Mouse (Mus musculus): Measurements from ENCODE around the gene Zcchc24. TPM values are rescaled to one million over a fixed set of nuclear protein-coding genes. Genes with fewer than 3 reads are reported as not detected.
A peak's percentile ranks its signal among the peaks of the same experiment; 100 is the strongest.

Zcchc24 gene
- polyA plus RNA-seq, 1 experiment from 2014 or later, result 38.0 TPM

DNA sequence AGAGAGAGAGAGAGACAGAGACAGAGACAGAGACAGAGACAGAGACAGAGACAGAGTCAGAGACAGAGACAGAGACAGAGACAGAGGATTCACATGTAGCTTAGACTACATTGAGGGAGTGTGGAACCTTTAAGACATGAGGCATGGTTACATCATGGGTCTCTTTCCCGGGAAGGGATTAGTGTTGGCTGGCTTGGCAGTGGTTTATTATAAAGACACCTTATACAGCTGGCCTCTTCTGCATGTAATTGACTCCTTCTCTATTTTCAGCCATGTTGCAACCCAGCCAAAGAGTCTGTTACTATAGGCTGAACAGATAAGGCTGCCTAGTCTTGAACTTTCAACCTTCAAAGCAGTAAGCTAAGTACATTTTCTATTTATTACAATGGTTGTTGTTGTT lies 21.1 kb upstream of the Zcchc24 start:
- H3K36me3 ChIP-seq (ENCODE audit: inconsistent target), result no peaks in the 10 kb centered on the region
- 73% methylated on average over 1 of the region's 1 CpGs for WGBS (ENCODE audit: missing documents)
- H3K79me2 ChIP-seq (ENCODE audit: inconsistent target), result no peaks in the 10 kb centered on the region
- H3K4me3 ChIP-seq (ENCODE audit: inconsistent target), result no peak overlapping the region
- peak overlapping the region; percentile 68 for H3K27ac ChIP-seq

DNA sequence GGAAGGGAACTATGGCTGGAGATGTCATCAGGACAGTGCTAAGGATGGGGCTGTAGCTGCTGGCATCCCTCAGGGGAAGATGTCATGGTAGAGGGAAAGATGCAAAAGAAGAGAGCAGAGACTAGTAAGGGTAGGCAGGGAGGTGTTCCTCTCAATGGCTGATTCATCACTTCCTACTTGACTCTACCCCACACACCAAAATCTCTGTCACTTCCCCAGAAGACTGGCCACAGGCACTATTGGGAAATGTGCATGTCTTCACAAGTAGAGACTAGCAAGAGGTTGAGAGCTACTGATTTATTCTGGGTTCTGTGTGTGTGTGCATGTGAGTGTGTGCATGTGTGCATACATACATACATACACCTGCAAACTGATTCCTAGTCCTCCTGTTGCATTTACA lies 20.4 kb upstream of the Zcchc24 start:
- H3K27ac ChIP-seq, result peak overlapping the region; percentile 68
- H3K79me2 ChIP-seq (ENCODE audit: inconsistent target), result no peaks in the 10 kb centered on the region
- H3K36me3 ChIP-seq (ENCODE audit: inconsistent target), result no peaks in the 10 kb centered on the region
- H3K4me3 ChIP-seq (ENCODE audit: inconsistent target), result no peak overlapping the region

- H3K79me2 ChIP-seq (ENCODE audit: inconsistent target), result no peaks in the 10 kb centered on the region
- H3K36me3 ChIP-seq (ENCODE audit: inconsistent target), result no peaks in the 10 kb centered on the region
- H3K27ac ChIP-seq, result no peak overlapping the region
- no peak overlapping the region for H3K4me3 ChIP-seq (ENCODE audit: inconsistent target)
- 40% methylated on average over 4 of the region's 5 CpGs for WGBS (ENCODE audit: missing documents)
These were observed 19.4 kb upstream of the Zcchc24 start for GRCm38 (mm10) chr14:25788201-25788600.

GRCm38 (mm10) chr14:25787387-25787910 lies 18.6 kb upstream of the Zcchc24 start:
- WGBS (ENCODE audit: missing documents), result 96% methylated on average over 12 of the region's 12 CpGs
- no peaks in the 10 kb centered on the region for H3K79me2 ChIP-seq (ENCODE audit: inconsistent target)
- H3K27ac ChIP-seq, result no peak overlapping the region
- H3K4me3 ChIP-seq (ENCODE audit: inconsistent target), result no peak overlapping the region
- H3K36me3 ChIP-seq (ENCODE audit: inconsistent target), result no peaks in the 10 kb centered on the region

- Histone ChIP-seq H3K36me3 (ENCODE audit: inconsistent target) (no peaks in the 10 kb centered on the region), H3K4me3 (ENCODE audit: inconsistent target) (no peak overlapping the region), H3K27ac (no peak overlapping the region), H3K79me2 (ENCODE audit: inconsistent target) (no peaks in the 10 kb centered on the region)
- 90% methylated on average over 5 of the region's 5 CpGs for WGBS (ENCODE audit: missing documents)
These were observed 18.1 kb upstream of the Zcchc24 start for GRCm38 (mm10) chr14:25786959-25787358.

GRCm38 (mm10) chr14:25785210-25785609 lies 16.4 kb upstream of the Zcchc24 start:
- WGBS (ENCODE audit: missing documents), result 37% methylated on average over 4 of the region's 4 CpGs
- no peaks in the 10 kb centered on the region for H3K79me2 ChIP-seq (ENCODE audit: inconsistent target)
- peak overlapping the region; percentile 24 for H3K27ac ChIP-seq
- no peak overlapping the region for H3K4me3 ChIP-seq (ENCODE audit: inconsistent target)
- H3K36me3 ChIP-seq (ENCODE audit: inconsistent target), result no peaks in the 10 kb centered on the region

DNA sequence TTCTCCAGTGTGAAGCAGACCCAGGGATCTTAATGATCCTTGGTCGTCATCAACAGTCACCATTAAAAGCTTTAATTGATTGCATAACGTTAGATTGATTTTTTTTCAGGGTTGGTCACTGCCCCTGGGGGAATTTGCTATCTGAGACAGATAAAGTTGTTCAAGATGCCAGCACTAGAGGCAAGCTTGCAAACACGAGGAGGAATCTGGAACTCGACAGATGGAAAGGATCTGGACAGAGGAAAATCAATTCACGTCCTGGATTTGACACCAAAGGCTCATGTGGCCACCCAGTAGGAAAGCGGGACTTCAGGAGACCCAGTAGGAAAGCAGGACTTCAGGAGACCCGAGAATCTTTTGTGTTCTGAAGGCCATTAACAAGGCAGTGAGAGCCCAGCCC lies 14.4 kb upstream of the Zcchc24 start:
- Histone ChIP-seq H3K79me2 (ENCODE audit: inconsistent target) (no peaks in the 10 kb centered on the region), H3K4me3 (ENCODE audit: inconsistent target) (no peak overlapping the region), H3K27ac (no peak overlapping the region), H3K36me3 (ENCODE audit: inconsistent target) (no peaks in the 10 kb centered on the region)
- 96% methylated on average over 7 of the region's 7 CpGs for WGBS (ENCODE audit: missing documents)

DNA sequence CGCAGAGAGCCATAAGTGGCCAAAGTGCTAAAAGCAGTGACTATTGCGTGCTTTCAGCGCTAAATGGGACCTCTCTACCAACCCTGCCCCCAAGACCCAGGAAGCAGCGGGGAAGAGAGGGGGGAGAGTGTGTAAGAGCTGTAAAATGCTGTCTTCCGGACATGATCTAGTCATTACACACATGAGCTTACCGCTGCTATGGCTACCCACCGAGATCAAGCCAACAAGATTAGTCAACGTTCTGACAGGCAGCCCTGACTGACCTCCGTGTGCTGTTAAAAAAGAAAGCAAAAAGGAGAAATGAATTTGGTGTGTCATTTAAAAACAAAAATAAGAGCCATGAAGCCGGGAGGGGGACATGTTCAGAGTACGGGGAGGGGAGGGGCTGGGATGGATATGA lies 11.8 kb upstream of the Zcchc24 start:
- Histone ChIP-seq H3K4me3 (ENCODE audit: inconsistent target) (no peak overlapping the region), H3K36me3 (ENCODE audit: inconsistent target) (no peaks in the 10 kb centered on the region), H3K27ac (peak overlapping the region; percentile 40), H3K79me2 (ENCODE audit: inconsistent target) (no peaks in the 10 kb centered on the region)
- 9% methylated on average over 9 of the region's 11 CpGs for WGBS (ENCODE audit: missing documents)

GRCm38 (mm10) chr14:25776294-25776693 lies 7.5 kb upstream of the Zcchc24 start:
- H3K4me3 ChIP-seq (ENCODE audit: inconsistent target), result no peak overlapping the region
- 97% methylated on average over 6 of the region's 6 CpGs for WGBS (ENCODE audit: missing documents)
- no peaks in the 10 kb centered on the region for H3K36me3 ChIP-seq (ENCODE audit: inconsistent target)
- no peaks in the 10 kb centered on the region for H3K79me2 ChIP-seq (ENCODE audit: inconsistent target)
- no peak overlapping the region for H3K27ac ChIP-seq

DNA sequence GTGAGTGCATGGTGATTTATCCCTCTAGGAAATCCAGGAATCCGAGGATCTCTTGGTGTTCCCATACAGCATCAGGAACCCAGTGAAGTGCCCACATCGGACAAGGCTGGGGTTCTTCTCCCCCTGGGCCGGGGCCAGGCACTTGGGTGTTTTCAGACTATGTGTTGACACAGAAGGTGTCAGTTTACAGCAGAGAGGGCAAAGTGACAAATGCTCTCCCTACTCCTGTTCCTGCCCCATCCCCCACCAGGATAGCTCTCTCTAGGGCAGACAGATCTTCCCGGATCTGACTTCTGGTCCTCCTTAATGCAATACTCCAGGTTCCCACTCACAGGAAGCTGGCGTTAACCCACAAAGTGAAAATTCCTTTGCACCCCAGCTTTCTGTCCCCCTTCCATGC lies 5.3 kb upstream of the Zcchc24 start:
- Histone ChIP-seq H3K4me3 (ENCODE audit: inconsistent target) (no peak overlapping the region), H3K79me2 (ENCODE audit: inconsistent target) (no peaks in the 10 kb centered on the region), H3K27ac (no peak overlapping the region), H3K36me3 (ENCODE audit: inconsistent target) (no peaks in the 10 kb centered on the region)
- 75% methylated on average over 5 of the region's 5 CpGs for WGBS (ENCODE audit: missing documents)

- no peaks in the 10 kb centered on the region; the same call in 1 of the 2 replicates for H3K79me2 ChIP-seq (ENCODE audit: inconsistent target)
- H3K4me3 ChIP-seq (ENCODE audit: inconsistent target), result no peak overlapping the region
- 47% methylated on average over 4 of the region's 4 CpGs for WGBS (ENCODE audit: missing documents)
- no peak overlapping the region for H3K27ac ChIP-seq
- no peaks in the 10 kb centered on the region for H3K36me3 ChIP-seq (ENCODE audit: inconsistent target)
These were observed 4.2 kb upstream of the Zcchc24 start for GRCm38 (mm10) chr14:25773039-25773438.

GRCm38 (mm10) chr14:25769626-25770306 lies 927 bp upstream of the Zcchc24 start:
- H3K27ac ChIP-seq, result no peak overlapping the region
- WGBS (ENCODE audit: missing documents), result 86% methylated on average over 3 of the region's 8 CpGs
- H3K4me3 ChIP-seq (ENCODE audit: inconsistent target), result no peak overlapping the region
- H3K79me2 ChIP-seq (ENCODE audit: inconsistent target), result peaks cover 29% of the 10 kb centered on the region
- H3K36me3 ChIP-seq (ENCODE audit: inconsistent target), result no peaks in the 10 kb centered on the region

DNA sequence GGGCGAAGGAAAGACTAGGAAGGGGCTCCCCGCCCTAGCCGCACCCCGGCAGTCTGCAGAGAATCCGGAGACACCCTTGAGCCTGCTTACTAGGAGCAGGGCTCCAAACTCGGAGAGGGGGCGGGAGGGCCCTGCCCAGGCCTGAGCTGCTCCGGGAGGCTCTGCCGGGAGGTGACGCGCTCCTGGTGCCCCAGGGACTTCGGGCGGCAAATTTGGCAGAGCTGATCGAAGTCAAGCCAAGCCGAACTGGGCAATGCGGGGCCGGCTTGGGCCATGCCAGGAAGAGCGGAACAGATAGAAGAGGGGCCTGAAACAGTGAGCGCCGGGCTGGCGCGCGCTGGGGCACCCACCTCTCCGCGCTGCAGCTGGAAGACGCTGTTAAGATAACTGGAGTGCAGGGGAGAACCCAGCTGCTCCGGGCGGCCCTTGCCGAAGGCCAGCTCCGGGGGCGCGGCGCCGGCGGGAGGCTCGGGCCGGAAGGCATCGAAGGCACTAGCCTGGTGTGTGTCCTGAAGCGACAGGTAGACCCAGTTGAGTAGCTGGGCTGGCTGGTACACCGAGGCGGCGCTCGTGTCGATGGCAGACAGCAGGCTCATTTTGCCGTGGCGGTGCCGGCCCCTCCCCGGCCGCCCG lies 462 bp downstream of the Zcchc24 start:
- Histone ChIP-seq H3K27ac (peak overlapping the region; percentile 51), H3K4me3 (ENCODE audit: inconsistent target) (peak overlapping the region; percentile 61), H3K79me2 (ENCODE audit: inconsistent target) (peaks cover 29% of the 10 kb centered on the region), H3K36me3 (ENCODE audit: inconsistent target) (no peaks in the 10 kb centered on the region)
- 2% methylated on average over 47 of the region's 50 CpGs for WGBS (ENCODE audit: missing documents)

GRCm38 (mm10) chr14:25767725-25768203 lies 1.1 kb downstream of the Zcchc24 start:
- WGBS (ENCODE audit: missing documents), result 17% methylated on average over 6 of the region's 6 CpGs
- Histone ChIP-seq H3K36me3 (ENCODE audit: inconsistent target) (no peaks in the 10 kb centered on the region), H3K79me2 (ENCODE audit: inconsistent target) (peaks cover 29% of the 10 kb centered on the region), H3K27ac (peak overlapping the region; percentile 51), H3K4me3 (ENCODE audit: inconsistent target) (peak overlapping the region; percentile 61)

DNA sequence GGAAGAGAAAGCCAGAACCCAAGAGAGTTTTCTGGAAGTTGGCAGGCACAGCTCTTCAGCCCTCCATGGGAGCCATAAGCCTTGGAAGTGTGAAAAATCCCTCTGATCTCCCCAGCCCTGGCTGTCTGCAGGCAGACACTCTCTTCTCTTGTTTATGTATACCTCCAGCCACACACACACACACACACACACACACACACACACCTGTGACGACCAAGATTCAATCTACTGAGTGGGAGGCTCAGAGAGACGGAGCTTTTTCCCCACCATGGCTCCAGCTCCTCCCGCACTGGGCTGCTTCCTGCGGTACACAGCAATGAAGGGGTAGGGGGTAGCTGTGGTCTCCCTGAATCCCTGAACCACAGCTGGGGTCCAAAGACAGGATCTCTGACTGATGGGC lies 2.4 kb downstream of the Zcchc24 start:
- Histone ChIP-seq H3K4me3 (ENCODE audit: inconsistent target) (no peak overlapping the region), H3K79me2 (ENCODE audit: inconsistent target) (peaks cover 29% of the 10 kb centered on the region), H3K27ac (no peak overlapping the region), H3K36me3 (ENCODE audit: inconsistent target) (no peaks in the 10 kb centered on the region)
- WGBS (ENCODE audit: missing documents), result 92% methylated on average over 4 of the region's 4 CpGs

Data from macrophage (primary cell).